Mouse (Mus musculus): ENCODE data around the gene Mmd. TPM values are rescaled to one million over a fixed set of nuclear protein-coding genes. Genes with fewer than 3 reads are reported as not detected.

Mmd gene
- polyA plus RNA-seq, 1 experiment from 2014 or later, result 38.0 TPM

GRCm38 (mm10) chr11:90291156-90291555, 41.9 kb downstream of the Mmd start:
- Histone ChIP-seq H3K4me1 (no peaks in the 10 kb centered on the region), H3K4me2 (no peak overlapping the region), H3K4me3 (replicated peaks) (no peak overlapping the region), H3K27ac (no peak overlapping the region), H3K9me3 (replicated peaks) (no peaks in the 10 kb centered on the region), H3K9ac (no peak overlapping the region), H3K27me3 (no peaks in the 10 kb centered on the region), H3K36me3 (no peaks in the 10 kb centered on the region)
- 61% methylated on average over 4 of the region's 4 CpGs for WGBS
- no peak for ATAC-seq (replicated peaks; ENCODE audit: low FRiP score)

GRCm38 (mm10) chr11:90292766-90293165, 43.5 kb downstream of the Mmd start:
- no peaks in the 10 kb centered on the region for H3K9me3 ChIP-seq (replicated peaks)
- no peak overlapping the region for H3K4me3 ChIP-seq (replicated peaks)
- no peaks in the 10 kb centered on the region for H3K36me3 ChIP-seq
- H3K27ac ChIP-seq, result no peak overlapping the region
- H3K4me1 ChIP-seq, result no peaks in the 10 kb centered on the region
- no peaks in the 10 kb centered on the region for H3K27me3 ChIP-seq
- H3K9ac ChIP-seq, result no peak overlapping the region
- no peak overlapping the region for H3K4me2 ChIP-seq
- no peak for ATAC-seq (replicated peaks; ENCODE audit: low FRiP score)

- H3K27me3 ChIP-seq, result no peaks in the 10 kb centered on the region
- H3K9ac ChIP-seq, result no peak overlapping the region
- no peak overlapping the region for H3K4me2 ChIP-seq
- H3K27ac ChIP-seq, result no peak overlapping the region
- H3K4me3 ChIP-seq (replicated peaks), result no peak overlapping the region
- no peaks in the 10 kb centered on the region for H3K36me3 ChIP-seq
- H3K4me1 ChIP-seq, result no peaks in the 10 kb centered on the region
- ATAC-seq (replicated peaks; ENCODE audit: low FRiP score), result no peak
- H3K9me3 ChIP-seq (replicated peaks), result no peaks in the 10 kb centered on the region
- WGBS, result 95% methylated on average over 2 of the region's 2 CpGs
These were observed 45.4 kb downstream of the Mmd start for GRCm38 (mm10) chr11:90294622-90295021.

DNA sequence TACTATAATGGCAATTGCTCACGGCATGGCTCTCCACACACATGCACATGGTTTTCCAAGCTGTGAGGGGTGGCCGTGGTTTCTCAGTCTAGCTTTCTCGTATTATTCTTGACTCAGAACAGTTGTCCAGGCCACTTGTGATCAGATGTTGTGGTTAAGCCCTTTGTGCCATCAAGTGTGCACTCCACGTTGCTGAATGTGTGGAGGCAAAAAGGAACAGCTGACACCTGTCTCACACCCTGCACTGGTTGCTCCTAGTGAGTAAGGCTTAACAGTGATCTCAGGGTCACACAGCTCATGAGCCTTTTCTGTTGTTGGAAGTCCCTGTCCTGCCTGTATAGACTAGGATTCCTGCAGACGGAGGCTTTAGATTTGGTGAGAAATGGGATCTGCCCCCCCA, 56.8 kb downstream of the Mmd start:
- no peak overlapping the region for H3K27ac ChIP-seq
- no peak overlapping the region for H3K4me3 ChIP-seq (replicated peaks)
- H3K27me3 ChIP-seq, result no peaks in the 10 kb centered on the region
- no peak overlapping the region for H3K4me2 ChIP-seq
- no peaks in the 10 kb centered on the region for H3K4me1 ChIP-seq
- WGBS, result 89% methylated on average over 5 of the region's 5 CpGs
- no peak for ATAC-seq (replicated peaks; ENCODE audit: low FRiP score)
- H3K36me3 ChIP-seq, result no peaks in the 10 kb centered on the region
- no peaks in the 10 kb centered on the region for H3K9me3 ChIP-seq (replicated peaks)
- H3K9ac ChIP-seq, result no peak overlapping the region

GRCm38 (mm10) chr11:90306993-90307392, 57.7 kb downstream of the Mmd start:
- Histone ChIP-seq H3K9ac (no peak overlapping the region), H3K4me1 (no peaks in the 10 kb centered on the region), H3K27me3 (no peaks in the 10 kb centered on the region), H3K36me3 (no peaks in the 10 kb centered on the region), H3K4me2 (no peak overlapping the region), H3K27ac (no peak overlapping the region), H3K9me3 (replicated peaks) (no peaks in the 10 kb centered on the region), H3K4me3 (replicated peaks) (no peak overlapping the region)
- WGBS, result 56% methylated on average over 6 of the region's 6 CpGs
- ATAC-seq (replicated peaks; ENCODE audit: low FRiP score), result no peak

- 89% methylated on average over 3 of the region's 3 CpGs for WGBS
- H3K9me3 ChIP-seq (replicated peaks), result no peaks in the 10 kb centered on the region
- no peak overlapping the region for H3K9ac ChIP-seq
- no peaks in the 10 kb centered on the region for H3K27me3 ChIP-seq
- no peaks in the 10 kb centered on the region for H3K4me1 ChIP-seq
- no peak overlapping the region for H3K4me3 ChIP-seq (replicated peaks)
- H3K27ac ChIP-seq, result no peak overlapping the region
- no peaks in the 10 kb centered on the region for H3K36me3 ChIP-seq
- no peak for ATAC-seq (replicated peaks; ENCODE audit: low FRiP score)
- no peak overlapping the region for H3K4me2 ChIP-seq
These were observed 65.3 kb downstream of the Mmd start for GRCm38 (mm10) chr11:90314606-90315005.

DNA sequence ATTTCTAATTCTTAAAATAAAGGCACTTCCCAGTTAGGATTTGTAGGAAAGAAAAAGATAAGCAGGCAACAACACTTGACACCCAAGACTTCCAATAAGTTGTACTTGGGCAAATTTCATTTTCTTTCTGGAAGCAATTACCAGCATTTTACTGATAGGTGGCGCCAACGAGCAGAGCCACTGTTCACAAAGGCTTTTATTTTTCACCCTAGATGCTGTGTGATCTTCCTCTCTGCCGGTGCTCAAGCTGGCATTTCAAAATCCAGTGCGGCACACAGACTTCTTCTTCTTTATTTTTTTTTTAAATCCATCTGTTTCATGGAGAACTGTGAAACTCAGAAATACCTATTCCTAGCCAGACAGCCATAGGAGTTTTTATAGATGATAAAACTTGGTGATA, 68.2 kb downstream of the Mmd start:
- no peaks in the 10 kb centered on the region for H3K4me1 ChIP-seq
- H3K9ac ChIP-seq, result no peak overlapping the region
- 16% methylated on average over 4 of the region's 4 CpGs for WGBS
- no peak overlapping the region for H3K4me2 ChIP-seq
- no peak overlapping the region for H3K4me3 ChIP-seq (replicated peaks)
- no peaks in the 10 kb centered on the region for H3K27me3 ChIP-seq
- ATAC-seq (replicated peaks; ENCODE audit: low FRiP score), result no peak
- H3K27ac ChIP-seq, result no peak overlapping the region
- no peaks in the 10 kb centered on the region for H3K36me3 ChIP-seq
- H3K9me3 ChIP-seq (replicated peaks), result no peaks in the 10 kb centered on the region

DNA sequence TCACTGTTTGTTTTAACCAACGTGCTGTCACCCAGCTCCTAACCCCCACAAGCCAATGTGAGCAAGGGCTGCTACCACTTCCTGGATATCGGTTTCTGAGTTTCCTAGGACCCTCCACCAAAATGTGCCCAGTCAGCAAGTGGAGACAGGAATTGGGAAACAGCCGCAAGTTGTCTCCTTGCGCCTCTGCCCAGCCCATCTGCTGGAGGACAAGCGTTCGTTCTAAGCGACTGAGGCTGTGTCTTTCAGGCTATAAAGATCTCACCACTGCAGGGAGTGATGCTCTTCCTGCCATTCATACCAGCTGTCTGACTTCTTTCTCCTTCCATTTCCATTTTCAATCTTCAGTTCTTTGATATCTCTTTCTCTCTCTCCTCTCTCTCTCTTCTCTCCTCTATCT, 71.7 kb downstream of the Mmd start:
- no peaks in the 10 kb centered on the region for H3K9me3 ChIP-seq (replicated peaks)
- H3K4me3 ChIP-seq (replicated peaks), result no peak overlapping the region
- H3K4me1 ChIP-seq, result no peaks in the 10 kb centered on the region
- no peak overlapping the region for H3K4me2 ChIP-seq
- no peaks in the 10 kb centered on the region for H3K36me3 ChIP-seq
- no peak for ATAC-seq (replicated peaks; ENCODE audit: low FRiP score)
- H3K9ac ChIP-seq, result no peak overlapping the region
- H3K27ac ChIP-seq, result no peak overlapping the region
- no peaks in the 10 kb centered on the region for H3K27me3 ChIP-seq
- 34% methylated on average over 7 of the region's 7 CpGs for WGBS

- no peaks in the 10 kb centered on the region for H3K9me3 ChIP-seq (replicated peaks)
- H3K27ac ChIP-seq, result no peak overlapping the region
- no peak overlapping the region for H3K4me2 ChIP-seq
- H3K27me3 ChIP-seq, result no peaks in the 10 kb centered on the region
- ATAC-seq (replicated peaks; ENCODE audit: low FRiP score), result no peak
- no peaks in the 10 kb centered on the region for H3K4me1 ChIP-seq
- no peak overlapping the region for H3K9ac ChIP-seq
- WGBS, result 92% methylated on average over 3 of the region's 3 CpGs
- H3K4me3 ChIP-seq (replicated peaks), result no peak overlapping the region
- H3K36me3 ChIP-seq, result no peaks in the 10 kb centered on the region
These were observed 75.3 kb downstream of the Mmd start for GRCm38 (mm10) chr11:90324597-90324996.

DNA sequence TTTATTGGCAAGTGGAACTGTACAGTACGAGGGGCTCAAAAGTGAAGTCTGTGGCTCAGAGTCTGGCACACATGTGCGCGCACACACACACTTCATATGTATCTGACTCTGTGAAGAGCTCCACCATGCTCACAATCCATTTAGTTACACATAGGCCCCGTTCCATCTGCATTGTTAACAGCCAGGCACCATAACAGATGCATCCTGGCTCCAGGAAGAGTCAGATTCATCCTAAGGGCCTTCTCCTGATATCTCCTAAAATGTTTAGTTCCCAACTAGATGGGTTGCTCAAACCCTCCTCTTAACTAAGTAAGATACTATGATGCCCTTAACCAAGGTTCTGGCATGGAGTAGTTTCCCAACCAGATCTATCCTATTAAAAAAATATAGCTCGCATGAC, 76.9 kb downstream of the Mmd start:
- no peak overlapping the region for H3K9ac ChIP-seq
- H3K9me3 ChIP-seq (replicated peaks), result no peaks in the 10 kb centered on the region
- no peak overlapping the region for H3K4me3 ChIP-seq (replicated peaks)
- WGBS, result 88% methylated on average over 5 of the region's 5 CpGs
- H3K36me3 ChIP-seq, result no peaks in the 10 kb centered on the region
- no peak for ATAC-seq (replicated peaks; ENCODE audit: low FRiP score)
- H3K4me1 ChIP-seq, result no peaks in the 10 kb centered on the region
- no peaks in the 10 kb centered on the region for H3K27me3 ChIP-seq
- H3K27ac ChIP-seq, result no peak overlapping the region
- no peak overlapping the region for H3K4me2 ChIP-seq

DNA sequence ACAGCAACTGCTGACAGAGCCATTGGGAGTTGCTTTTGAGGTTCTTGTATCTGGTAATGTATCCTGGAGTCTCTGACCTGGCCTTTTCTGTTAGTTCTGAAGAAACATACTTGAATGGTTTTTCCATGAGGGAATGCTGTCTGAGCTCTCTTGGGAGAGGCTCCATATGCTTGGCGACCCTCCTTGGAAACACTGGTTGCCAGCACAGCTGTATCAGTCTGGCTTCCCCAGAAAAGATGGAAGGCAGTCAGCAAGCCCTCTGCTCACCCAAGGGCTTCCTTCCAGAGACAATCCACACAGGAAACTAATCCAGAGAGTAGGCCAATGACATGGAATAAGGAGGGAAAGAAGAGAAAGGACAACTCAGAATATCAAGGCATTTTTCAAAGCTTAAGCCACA, 77.6 kb downstream of the Mmd start:
- Histone ChIP-seq H3K27ac (no peak overlapping the region), H3K27me3 (no peaks in the 10 kb centered on the region), H3K9me3 (replicated peaks) (no peaks in the 10 kb centered on the region), H3K4me2 (no peak overlapping the region), H3K36me3 (no peaks in the 10 kb centered on the region), H3K4me3 (replicated peaks) (no peak overlapping the region), H3K9ac (no peak overlapping the region), H3K4me1 (no peaks in the 10 kb centered on the region)
- WGBS, result 65% methylated on average over 1 of the region's 1 CpGs
- ATAC-seq (replicated peaks; ENCODE audit: low FRiP score), result no peak

Measured in kidney, embryonic 15.5 days (tissue).